Mouse (Mus musculus) heart, adult 2 months (tissue): ENCODE results near the gene Trim9. TPM values are rescaled to one million over a fixed set of nuclear protein-coding genes. Genes with fewer than 3 reads are reported as not detected.
A peak's percentile ranks its signal among the peaks of the same experiment; 100 is the strongest.

Source experiments
- DNase-seq, 2 experiments: peaks; one replicate each; pipeline ENCODE4 v3.0.0; 2021
- H3K27ac ChIP-seq: fragments of 200-600 bp; 2 replicates; pipeline ENCODE4 v1.8.1; 2022
- H3K27me3 ChIP-seq: fragments of 200-500 bp; 2 replicates; pipeline ENCODE4 v1.6.1; 2012; ENCODE audit warnings: mild to moderate bottlenecking, low read length, inconsistent platforms, mixed read lengths; ENCODE audit not compliant: control insufficient read depth, insufficient read depth
- H3K36me3 ChIP-seq: fragments of 200-500 bp; 2 replicates; pipeline ENCODE4 v1.6.1; 2012; ENCODE audit warnings: low read length, inconsistent platforms; ENCODE audit not compliant: control insufficient read depth, insufficient read depth
- H3K4me1 ChIP-seq: fragments of 200-500 bp; 2 replicates; pipeline ENCODE4 v1.6.1; 2011; ENCODE audit warnings: low read length; ENCODE audit not compliant: control insufficient read depth, insufficient read depth
- H3K4me3 ChIP-seq: fragments of 200-600 bp; 2 replicates; pipeline ENCODE4 v1.8.1; 2022
- H3K79me2 ChIP-seq: fragments of 200-500 bp; replicated peaks from 2 replicates; pipeline ENCODE4 v1.6.1; 2012; ENCODE audit warnings: mild to moderate bottlenecking, inconsistent platforms, low read length, moderate library complexity, mixed read lengths; ENCODE audit not compliant: control insufficient read depth, insufficient read depth
- H3K9ac ChIP-seq: fragments of 200-500 bp; 2 replicates; pipeline ENCODE4 v1.6.1; 2012; ENCODE audit warnings: low read depth, mild to moderate bottlenecking, control low read depth, inconsistent platforms, low read length, mixed read lengths
- CTCF ChIP-seq: fragments of 200-600 bp; IDR thresholded peaks from 2 replicates; pipeline ENCODE4 v1.8.1; 2022; ENCODE audit warnings: antibody characterized with exemption, mild to moderate bottlenecking, moderate library complexity
- EP300 ChIP-seq: fragments of 200-500 bp; IDR thresholded peaks from 2 replicates; pipeline ENCODE4 v1.6.1; 2011; ENCODE audit warnings: low read depth, low read length, control low read depth; ENCODE audit not compliant: insufficient read depth
- POLR2A ChIP-seq: fragments of 200-500 bp; IDR thresholded peaks from 2 replicates; pipeline ENCODE4 v1.6.1; 2011; ENCODE audit warnings: mild to moderate bottlenecking, low read depth, low read length, control low read depth; ENCODE audit not compliant: insufficient read depth
- WGBS: fragments of 180-500 bp; shearing (Covaris S2); methylation state at CpG from one replicate; pipeline ENCODE4 v1.1.7; 2018; 5-methylcytosine and 5-hydroxymethylcytosine counted together
- intact Hi-C: fragments of 180-260 bp; cut with DNase I; formaldehyde crosslinking; loops from one replicate; pipeline ENCODE4 v1.15.1; 2025
- polyA plus RNA-seq: library from polyadenylated mRNA; depleted of rRNA; stranded (reverse); fragments of >200 nt; gene quantifications from 2 replicates; pipeline ENCODE4 v1.2.3, GENCODE M21; 2012
- total RNA-seq, 2 experiments: library from RNA; stranded (reverse); gene quantifications; 2 replicates each; pipeline ENCODE4 v1.2.3; 2021

Gene Trim9
- total and polyA plus RNA-seq, 3 experiments: 0.11 to 0.16 (median 0.12) TPM

- H3K4me1 ChIP-seq: no peaks in the 10 kb centered on the region
- no peak for DNase-seq
- H3K9ac ChIP-seq: no peak overlapping the region
- 89% methylated on average over 6 of the region's 6 CpGs for WGBS
- H3K27me3 ChIP-seq: no peaks in the 10 kb centered on the region
- intact Hi-C loops: no loop called here
- H3K4me3 ChIP-seq: no peak overlapping the region
- H3K36me3 ChIP-seq: no peaks in the 10 kb centered on the region
- H3K79me2 ChIP-seq: no peaks in the 10 kb centered on the region
- TF ChIP-seq POLR2A (no peak), CTCF (no peak), EP300 (no peak)
- H3K27ac ChIP-seq: no peak overlapping the region
These were observed 133.8 kb downstream of the Trim9 start for GRCm38 (mm10) chr12:70213601-70214000.

- no peak overlapping the region for H3K27ac ChIP-seq
- WGBS: 85% methylated on average over 4 of the region's 4 CpGs
- TF ChIP-seq POLR2A (no peak), EP300 (no peak), CTCF (no peak)
- H3K79me2 ChIP-seq: no peaks in the 10 kb centered on the region
- no peaks in the 10 kb centered on the region for H3K27me3 ChIP-seq
- H3K4me3 ChIP-seq: no peak overlapping the region
- no peaks in the 10 kb centered on the region for H3K4me1 ChIP-seq
- intact Hi-C loops: no loop called here
- H3K36me3 ChIP-seq: no peaks in the 10 kb centered on the region
- no peak overlapping the region for H3K9ac ChIP-seq
- no peak for DNase-seq
These were observed 134.9 kb downstream of the Trim9 start for GRCm38 (mm10) chr12:70212501-70212900.

- no peak for TF ChIP-seq EP300
- 63% methylated on average over 5 of the region's 5 CpGs for WGBS
- H3K36me3 ChIP-seq: no peaks in the 10 kb centered on the region
- H3K79me2 ChIP-seq: no peaks in the 10 kb centered on the region
- H3K27me3 ChIP-seq: no peaks in the 10 kb centered on the region
- no peak overlapping the region for H3K27ac ChIP-seq
- no peak for DNase-seq
- no peak overlapping the region for H3K9ac ChIP-seq
- H3K4me1 ChIP-seq: no peaks in the 10 kb centered on the region
- no peak overlapping the region for H3K4me3 ChIP-seq
- intact Hi-C loops: no loop called here
These were observed 139.2 kb downstream of the Trim9 start for GRCm38 (mm10) chr12:70208214-70208613.

- DNase-seq: no peak
- Histone ChIP-seq H3K27me3 (no peaks in the 10 kb centered on the region), H3K4me3 (no peak overlapping the region), H3K79me2 (no peaks in the 10 kb centered on the region), H3K27ac (no peak overlapping the region), H3K36me3 (no peaks in the 10 kb centered on the region), H3K4me1 (no peaks in the 10 kb centered on the region), H3K9ac (no peak overlapping the region)
- intact Hi-C loops: no loop called here
- TF ChIP-seq POLR2A (no peak), EP300 (no peak), CTCF (no peak)
- WGBS: 80% methylated on average over 8 of the region's 8 CpGs
These were observed 143.0 kb downstream of the Trim9 start for GRCm38 (mm10) chr12:70204433-70204832.

- H3K4me1 ChIP-seq: no peaks in the 10 kb centered on the region
- H3K79me2 ChIP-seq: no peaks in the 10 kb centered on the region
- intact Hi-C loops: no loop called here
- TF ChIP-seq CTCF (0 out of 2 replicates have a peak, but pooled peaks have one; percentile 4), EP300 (no peak), POLR2A (no peak)
- 74% methylated on average over 5 of the region's 5 CpGs for WGBS
- H3K27me3 ChIP-seq: no peaks in the 10 kb centered on the region
- no peak overlapping the region for H3K4me3 ChIP-seq
- H3K9ac ChIP-seq: no peak overlapping the region
- no peak overlapping the region for H3K27ac ChIP-seq
- H3K36me3 ChIP-seq: no peaks in the 10 kb centered on the region
- no peak for DNase-seq
These were observed 145.4 kb downstream of the Trim9 start for GRCm38 (mm10) chr12:70201926-70202529.

- no peaks in the 10 kb centered on the region for H3K4me1 ChIP-seq
- H3K36me3 ChIP-seq: no peaks in the 10 kb centered on the region
- no peak overlapping the region for H3K4me3 ChIP-seq
- no peak overlapping the region for H3K9ac ChIP-seq
- 83% methylated on average over 5 of the region's 5 CpGs for WGBS
- H3K79me2 ChIP-seq: no peaks in the 10 kb centered on the region
- no peaks in the 10 kb centered on the region for H3K27me3 ChIP-seq
- intact Hi-C loops: no loop called here
- TF ChIP-seq EP300: no peak
- no peak for TF ChIP-seq CTCF
- no peak for TF ChIP-seq POLR2A
- no peak for DNase-seq
- H3K27ac ChIP-seq: no peak overlapping the region
These were observed 151.1 kb downstream of the Trim9 start for GRCm38 (mm10) chr12:70196341-70196740.
